8 mouse cellular contexts compared by ENCODE assay signal in genomic region chr3:8717334-8717812, GRCm38 (mm10).
DNase-seq lines count a peak whose midpoint lies in the region; ATAC-seq lines count a peak whose summit lies in the region.

No protein-coding gene starts in this region.

- H3K4me3 ChIP-seq in embryonic facial prominence, embryonic 11.5 days (ENCODE audit: low read depth, low read length): peak overlapping the region; percentile 24
- H3K4me3 ChIP-seq in heart, embryonic 10.5 days: peak overlapping the region; percentile 54
- H3K4me3 ChIP-seq in lung, embryonic 16.5 days (ENCODE audit: low read length): peak overlapping the region; percentile 37

- no peaks in the 10 kb centered on the region for H3K9me3 ChIP-seq in embryonic facial prominence, embryonic 11.5 days (replicated peaks; ENCODE audit: control insufficient read depth, low read length)
- H3K9me3 ChIP-seq in heart, embryonic 10.5 days: no peaks in the 10 kb centered on the region
- H3K9me3 ChIP-seq in lung, embryonic 16.5 days (ENCODE audit: control insufficient read depth, low read length): no peaks in the 10 kb centered on the region

- peak overlapping the region; percentile 41 for H3K4me2 ChIP-seq in embryonic facial prominence, embryonic 11.5 days (ENCODE audit: low read depth, low read length)
- H3K4me2 ChIP-seq in lung, embryonic 16.5 days (ENCODE audit: low read depth, low read length): peak overlapping the region; percentile 60

- under 1% methylated on average over 18 of the region's 18 CpGs for WGBS in embryonic facial prominence, embryonic 11.5 days
- under 1% methylated on average over 18 of the region's 18 CpGs for WGBS in heart, embryonic 10.5 days
- WGBS in lung, embryonic 16.5 days: 0% methylated on average over 18 of the region's 18 CpGs

- ATAC-seq in embryonic facial prominence, embryonic 11.5 days (replicated peaks; ENCODE audit: insufficient number of reproducible peaks, low FRiP score, low TSS enrichment, low read depth): peak; percentile 97
- peak; percentile 85 for ATAC-seq in lung, embryonic 16.5 days (ENCODE audit: low read depth)
- no peak for ATAC-seq in erythroblast, adult 5-6 weeks (replicated peaks; ENCODE audit: low FRiP score, poor library complexity, severe bottlenecking)

- H3K27ac ChIP-seq in embryonic facial prominence, embryonic 11.5 days (replicated peaks; ENCODE audit: low read depth, low read length): peak overlapping the region; percentile 67
- H3K27ac ChIP-seq in heart, embryonic 10.5 days: peak overlapping the region; percentile 89
- no peak overlapping the region; the same call in 1 of the 2 replicates for H3K27ac ChIP-seq in lung, embryonic 16.5 days (ENCODE audit: low read length)

- no peak overlapping the region; the same call in 1 of the 2 replicates for H3K9ac ChIP-seq in embryonic facial prominence, embryonic 11.5 days (replicated peaks; ENCODE audit: low read length)
- peak overlapping the region; percentile 35 for H3K9ac ChIP-seq in lung, embryonic 16.5 days (ENCODE audit: low read length)

- H3K27me3 ChIP-seq in embryonic facial prominence, embryonic 11.5 days (ENCODE audit: control insufficient read depth, insufficient read depth, low read length): no peaks in the 10 kb centered on the region
- no peaks in the 10 kb centered on the region for H3K27me3 ChIP-seq in heart, embryonic 10.5 days (ENCODE audit: insufficient read depth, poor library complexity, severe bottlenecking)
- no peaks in the 10 kb centered on the region for H3K27me3 ChIP-seq in lung, embryonic 16.5 days (ENCODE audit: control insufficient read depth, insufficient read depth, low read depth, low read length)

- peaks cover 9% of the 10 kb centered on the region; the same call in 1 of the 2 replicates for H3K4me1 ChIP-seq in embryonic facial prominence, embryonic 11.5 days (ENCODE audit: control insufficient read depth, insufficient read depth, low read length)
- H3K4me1 ChIP-seq in heart, embryonic 10.5 days: peaks cover 52% of the 10 kb centered on the region
- peaks cover 26% of the 10 kb centered on the region for H3K4me1 ChIP-seq in lung, embryonic 16.5 days (replicated peaks; ENCODE audit: control insufficient read depth, insufficient read depth, low read length)

- H3K36me3 ChIP-seq in embryonic facial prominence, embryonic 11.5 days (replicated peaks; ENCODE audit: control insufficient read depth, insufficient read depth, low read depth, low read length): no peaks in the 10 kb centered on the region
- H3K36me3 ChIP-seq in heart, embryonic 10.5 days: no peaks in the 10 kb centered on the region
- no peaks in the 10 kb centered on the region for H3K36me3 ChIP-seq in lung, embryonic 16.5 days (ENCODE audit: control insufficient read depth, insufficient read depth, low read length)

- peak; percentile 6 to 31 for DNase-seq in layer of hippocampus, adult 18-20 months (ENCODE audit: low spot score in 2 of 2)
- DNase-seq in layer of hippocampus, adult 9-11 months: no peak
- peak; percentile 93 for DNase-seq in embryonic facial prominence, embryonic 11.5 days (ENCODE audit: low spot score)
- DNase-seq in heart, embryonic 10.5 days (ENCODE audit: low spot score): peak; percentile 94
- DNase-seq in kidney, postnatal 14 days: peak; percentile 15
- DNase-seq in right cerebral cortex, adult 18-20 months: peak; percentile 51
